Mouse (Mus musculus) brain, embryonic 14.5 days (tissue): ENCODE data around the gene Hbs1l. TPM values are rescaled to one million over a fixed set of nuclear protein-coding genes. Genes with fewer than 3 reads are reported as not detected.

Experiments
- DNase-seq: peaks from one replicate; pipeline ENCODE4 v3.0.0-alpha.2; 2011; ENCODE audit warnings: low read depth
- CTCF ChIP-seq: fragments of 200-500 bp; IDR thresholded peaks from 2 replicates; pipeline ENCODE4 v1.5.1; 2012; ENCODE audit warnings: inconsistent platforms, mild to moderate bottlenecking, moderate library complexity, borderline replicate concordance; ENCODE audit not compliant: insufficient read depth, insufficient read length; ENCODE audit errors: extremely low read depth
- POLR2A ChIP-seq: fragments of 200-500 bp; IDR thresholded peaks from 2 replicates; pipeline ENCODE4 v1.6.1; 2012; ENCODE audit warnings: mild to moderate bottlenecking, inconsistent platforms, borderline replicate concordance; ENCODE audit not compliant: poor library complexity, insufficient read depth, insufficient read length, severe bottlenecking; ENCODE audit errors: extremely low read depth
- polyA plus RNA-seq: library from polyadenylated mRNA; depleted of rRNA; stranded (reverse); fragments of >200 nt; gene quantifications from 2 replicates; pipeline ENCODE4 v1.2.3, GENCODE M21; 2012

The Hbs1l gene
- polyA plus RNA-seq, 1 experiment = 56.6 TPM

GRCm38 (mm10) chr10:21349449-21349848 lies 53.7 kb downstream of the Hbs1l start:
- TF ChIP-seq CTCF = no peak
- no peak for TF ChIP-seq POLR2A

GRCm38 (mm10) chr10:21349946-21350345 lies 54.2 kb downstream of the Hbs1l start:
- DNase-seq = no peak
- TF ChIP-seq CTCF = no peak
- TF ChIP-seq POLR2A = no peak

More at GRCm38 (mm10) chr10:21349449-21349848, 53.7 kb downstream of the Hbs1l start:
- DNase-seq = no peak

- no peak for TF ChIP-seq CTCF
- no peak for TF ChIP-seq POLR2A
- DNase-seq = no peak
Observed at GRCm38 (mm10) chr10:21350531-21351515, 55.0 kb downstream of the Hbs1l start.

GRCm38 (mm10) chr10:21351766-21352165 lies 56.0 kb downstream of the Hbs1l start:
- TF ChIP-seq CTCF = no peak
- no peak for TF ChIP-seq POLR2A
- DNase-seq = no peak

GRCm38 (mm10) chr10:21353890-21354289 lies 58.1 kb downstream of the Hbs1l start:
- no peak for DNase-seq
- TF ChIP-seq POLR2A (no peak), CTCF (no peak)

DNA sequence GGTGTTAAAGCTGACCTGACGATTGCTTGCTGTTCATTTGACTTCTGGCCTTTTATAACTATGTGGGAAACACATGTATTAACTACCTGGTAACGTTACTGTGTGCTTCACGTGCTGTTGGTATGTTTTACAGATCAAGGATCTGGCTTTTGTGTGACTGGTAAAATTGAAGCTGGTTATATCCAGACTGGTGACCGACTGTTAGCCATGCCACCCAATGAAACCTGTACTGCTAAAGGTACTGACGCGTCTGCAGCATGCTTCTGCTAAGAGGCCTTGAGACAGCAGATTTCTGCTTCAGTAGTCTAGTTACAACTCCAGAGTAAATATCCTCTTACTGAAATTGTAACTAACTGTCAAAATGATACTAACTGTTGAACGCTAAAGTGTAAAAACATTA lies 58.7 kb downstream of the Hbs1l start:
- no peak for TF ChIP-seq POLR2A
- TF ChIP-seq CTCF = no peak
- no peak for DNase-seq

DNA sequence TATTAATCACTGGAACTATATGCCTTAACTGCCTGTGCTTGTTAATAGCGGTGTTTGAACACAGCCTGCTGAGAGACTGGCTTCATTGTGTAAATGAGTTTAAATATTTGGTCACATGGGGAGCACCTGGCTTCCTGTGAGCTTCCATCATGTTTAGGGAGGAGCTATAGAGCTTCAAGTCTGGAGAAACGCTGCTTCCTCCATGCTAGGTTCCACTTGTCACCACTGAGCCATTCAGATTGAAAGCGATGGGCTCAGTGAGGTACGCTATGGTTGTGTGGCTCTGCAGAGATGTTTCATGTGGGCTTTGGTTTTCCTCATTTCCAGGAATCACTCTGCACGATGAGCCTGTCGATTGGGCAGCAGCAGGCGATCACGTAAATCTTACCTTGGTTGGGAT lies 62.2 kb downstream of the Hbs1l start:
- DNase-seq = no peak
- TF ChIP-seq CTCF = no peak
- TF ChIP-seq POLR2A = no peak

DNA sequence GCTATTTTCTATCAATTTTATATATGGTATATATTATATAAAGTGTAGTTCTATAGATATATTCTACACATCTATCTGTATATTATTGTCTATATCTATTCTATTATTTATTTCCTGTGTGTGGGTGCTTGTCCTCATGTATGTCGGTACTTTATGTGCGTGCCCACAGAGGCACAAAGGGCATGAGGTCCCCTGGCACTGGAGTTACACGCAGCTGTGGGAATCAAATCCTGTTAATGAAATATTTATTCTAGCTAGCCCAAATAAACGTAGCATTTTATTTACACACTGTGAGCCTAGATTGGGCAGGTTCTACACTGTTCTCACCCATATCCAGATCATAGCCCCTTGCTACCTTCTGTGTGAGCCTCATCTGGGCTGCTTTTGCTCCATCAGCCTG lies 63.3 kb downstream of the Hbs1l start:
- TF ChIP-seq CTCF (no peak), POLR2A (no peak)
- DNase-seq = no peak

GRCm38 (mm10) chr10:21361871-21362270 lies 66.1 kb downstream of the Hbs1l start:
- no peak for DNase-seq

GRCm38 (mm10) chr10:21363297-21363696 lies 67.5 kb downstream of the Hbs1l start:
- no peak for DNase-seq
- TF ChIP-seq CTCF (no peak), POLR2A (no peak)

More at GRCm38 (mm10) chr10:21361871-21362270, 66.1 kb downstream of the Hbs1l start:
- TF ChIP-seq POLR2A (no peak), CTCF (no peak)

DNA sequence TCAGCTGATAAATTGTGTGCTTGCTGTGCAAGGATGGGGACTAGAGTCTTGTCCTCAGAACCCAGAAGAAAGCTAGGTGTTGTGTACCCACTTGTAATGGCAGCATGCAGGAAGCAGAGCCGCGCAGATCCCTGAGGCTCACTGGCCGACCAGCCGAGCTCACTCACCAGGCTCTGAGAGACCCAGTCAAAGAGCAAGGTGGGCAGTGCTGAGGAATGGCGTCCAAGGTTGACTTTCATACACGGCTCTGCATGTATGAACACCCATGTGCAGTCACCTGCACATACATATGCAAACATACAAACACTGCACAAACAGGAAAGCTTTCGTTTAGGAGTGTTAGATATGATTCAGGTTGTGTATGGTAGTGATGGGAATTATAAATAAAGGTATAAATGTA lies 69.2 kb downstream of the Hbs1l start:
- DNase-seq = no peak

More for the DNA sequence above, 69.2 kb downstream of the Hbs1l start:
- TF ChIP-seq CTCF = no peak
- no peak for TF ChIP-seq POLR2A
